Mouse (Mus musculus): ENCODE measurements around the gene Zfp612. TPM values are rescaled to one million over a fixed set of nuclear protein-coding genes. Genes with fewer than 3 reads are reported as not detected.
A peak's percentile ranks its signal among the peaks of the same experiment; 100 is the strongest.
"Not testable (repeated sequence)": the region's sequence is repeated elsewhere in the genome, so short reads cannot be mapped to it uniquely, and the experiment has no call there.

Gene Zfp612
- 0.18 and 0.34 TPM in 2 replicates for total RNA-seq (2017)

DNA sequence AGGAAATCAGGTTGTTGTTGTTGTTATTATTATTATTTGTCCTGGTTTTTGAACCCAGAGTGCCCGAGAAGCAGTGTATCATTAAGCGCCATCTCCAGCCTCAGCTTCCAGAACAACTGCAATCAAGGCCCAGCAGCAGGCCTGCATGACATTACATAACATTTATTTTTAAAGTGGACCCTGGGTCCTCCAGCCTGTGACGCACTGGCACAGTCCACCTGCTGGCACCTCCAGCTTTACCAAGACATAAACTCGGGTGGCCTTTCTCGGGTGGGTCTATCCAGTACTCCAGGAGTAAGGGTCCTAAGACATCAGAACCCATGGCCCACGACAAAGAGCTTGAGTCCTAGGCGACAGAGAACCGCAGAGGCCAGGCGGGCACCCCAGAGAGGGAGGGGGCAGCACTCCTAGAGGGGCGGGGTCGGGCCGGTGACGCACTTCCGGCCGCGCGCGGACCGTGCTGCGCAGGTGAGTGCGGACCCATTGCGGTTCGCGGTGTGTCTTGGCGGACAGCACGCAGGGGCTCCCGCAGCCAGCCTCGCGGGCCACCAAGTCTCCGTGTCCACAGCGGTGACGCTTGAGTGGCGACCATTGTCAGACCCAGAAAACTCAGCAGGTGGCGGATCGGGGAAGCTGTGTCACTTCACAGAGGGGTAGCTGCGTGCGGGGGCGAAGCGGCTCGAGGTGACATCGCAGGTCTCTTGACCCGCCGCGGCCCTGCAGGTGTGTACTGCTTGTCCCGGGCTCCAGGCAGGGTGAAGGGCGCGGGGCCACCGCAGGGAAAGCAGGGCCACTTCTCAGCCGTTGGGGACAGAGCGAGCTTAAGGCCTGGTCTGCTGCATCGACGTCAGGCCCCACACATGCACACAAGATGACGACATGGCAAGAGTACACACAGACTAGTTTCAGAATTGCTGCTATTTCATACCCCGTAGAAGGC, at the start of gene Zfp612:
Zfp612 (plus strand) TSS at position 465 of the 940 bp plus-strand sequence.
- peak; percentile 78 for ATAC-seq (replicated peaks; ENCODE audit: low read depth, poor library complexity, severe bottlenecking)

- ATAC-seq (replicated peaks; ENCODE audit: low read depth, poor library complexity, severe bottlenecking), result not testable (repeated sequence)
These were observed 45.8 kb upstream of the Zfp612 start for GRCm38 (mm10) chr8:110033771-110034170.

DNA sequence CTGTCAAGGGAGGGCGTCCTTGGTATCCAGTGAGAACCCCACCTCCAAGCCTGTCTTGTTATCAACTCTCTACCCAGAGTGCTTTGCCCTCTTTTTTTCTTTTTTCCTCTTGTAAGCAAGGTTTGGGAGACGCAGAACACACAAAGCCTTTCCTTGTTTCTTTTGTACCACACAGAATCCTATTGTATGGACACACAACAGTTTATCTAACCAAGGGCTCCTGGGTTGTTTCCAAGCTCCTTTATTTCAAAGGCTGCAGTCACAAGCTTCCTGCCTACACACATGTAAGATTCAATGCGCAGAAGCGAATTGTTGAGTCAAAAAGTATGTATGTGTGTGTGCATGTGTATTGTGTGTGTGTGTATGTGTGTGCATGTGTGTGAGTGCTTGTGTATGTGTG, 45.2 kb upstream of the Zfp612 start:
- ATAC-seq (replicated peaks; ENCODE audit: low read depth, poor library complexity, severe bottlenecking), result no peak

GRCm38 (mm10) chr8:110036156-110036555, 43.4 kb upstream of the Zfp612 start:
- ATAC-seq (replicated peaks; ENCODE audit: low read depth, poor library complexity, severe bottlenecking), result no peak

GRCm38 (mm10) chr8:110039216-110039615, 40.3 kb upstream of the Zfp612 start:
- ATAC-seq (replicated peaks; ENCODE audit: low read depth, poor library complexity, severe bottlenecking), result no peak

DNA sequence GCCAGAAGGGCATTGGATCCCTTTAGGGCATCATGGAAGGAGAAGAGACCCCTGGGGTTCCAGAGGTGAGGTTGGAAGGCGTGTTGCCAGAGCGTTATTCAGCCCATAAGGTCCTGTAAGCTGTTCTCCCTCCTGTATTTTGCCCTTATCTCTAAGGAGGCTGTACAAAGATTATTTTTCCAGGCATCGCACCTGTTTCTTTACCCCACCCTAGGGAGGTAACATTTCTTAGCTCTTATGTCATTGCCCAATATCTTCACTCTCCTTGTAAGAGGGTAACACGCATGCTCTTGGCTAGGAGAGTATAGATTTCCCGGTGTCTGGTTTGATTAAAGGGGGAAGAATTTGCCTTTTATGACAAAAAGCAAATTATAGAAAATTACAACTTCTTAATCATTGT, 39.9 kb upstream of the Zfp612 start, which contains the start of gene Chst4:
Chst4 (minus strand) TSS at position 82 of the 400 bp plus-strand sequence.
- no peak for ATAC-seq (replicated peaks; ENCODE audit: low read depth, poor library complexity, severe bottlenecking)

- no peak for ATAC-seq (replicated peaks; ENCODE audit: low read depth, poor library complexity, severe bottlenecking)
These were observed 39.0 kb upstream of the Zfp612 start for GRCm38 (mm10) chr8:110040509-110040908.

GRCm38 (mm10) chr8:110051208-110051607, 28.3 kb upstream of the Zfp612 start:
- ATAC-seq (replicated peaks; ENCODE audit: low read depth, poor library complexity, severe bottlenecking), result no peak

DNA sequence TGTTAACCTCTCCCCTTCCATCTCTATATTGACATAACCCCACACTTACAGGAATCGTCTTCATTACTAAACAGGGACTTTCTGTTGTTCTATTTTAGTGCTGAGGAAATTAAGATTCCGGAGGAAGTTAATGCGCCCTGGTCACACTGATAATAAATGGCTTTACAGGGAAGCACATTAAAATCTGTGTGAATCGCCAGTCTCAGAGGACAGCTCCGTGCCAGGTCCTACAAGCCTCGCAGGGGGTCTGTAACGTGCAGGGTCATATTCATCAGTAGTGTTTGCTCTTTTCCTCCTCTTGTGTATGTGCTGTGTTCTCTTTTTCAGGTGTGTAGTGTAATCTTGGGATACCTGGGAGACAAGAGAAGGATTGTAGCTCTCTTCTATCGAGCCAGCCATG, 21.3 kb upstream of the Zfp612 start:
- ATAC-seq (replicated peaks; ENCODE audit: low read depth, poor library complexity, severe bottlenecking), result no peak

GRCm38 (mm10) chr8:110064161-110064560, 15.4 kb upstream of the Zfp612 start:
- ATAC-seq (replicated peaks; ENCODE audit: low read depth, poor library complexity, severe bottlenecking), result no peak

DNA sequence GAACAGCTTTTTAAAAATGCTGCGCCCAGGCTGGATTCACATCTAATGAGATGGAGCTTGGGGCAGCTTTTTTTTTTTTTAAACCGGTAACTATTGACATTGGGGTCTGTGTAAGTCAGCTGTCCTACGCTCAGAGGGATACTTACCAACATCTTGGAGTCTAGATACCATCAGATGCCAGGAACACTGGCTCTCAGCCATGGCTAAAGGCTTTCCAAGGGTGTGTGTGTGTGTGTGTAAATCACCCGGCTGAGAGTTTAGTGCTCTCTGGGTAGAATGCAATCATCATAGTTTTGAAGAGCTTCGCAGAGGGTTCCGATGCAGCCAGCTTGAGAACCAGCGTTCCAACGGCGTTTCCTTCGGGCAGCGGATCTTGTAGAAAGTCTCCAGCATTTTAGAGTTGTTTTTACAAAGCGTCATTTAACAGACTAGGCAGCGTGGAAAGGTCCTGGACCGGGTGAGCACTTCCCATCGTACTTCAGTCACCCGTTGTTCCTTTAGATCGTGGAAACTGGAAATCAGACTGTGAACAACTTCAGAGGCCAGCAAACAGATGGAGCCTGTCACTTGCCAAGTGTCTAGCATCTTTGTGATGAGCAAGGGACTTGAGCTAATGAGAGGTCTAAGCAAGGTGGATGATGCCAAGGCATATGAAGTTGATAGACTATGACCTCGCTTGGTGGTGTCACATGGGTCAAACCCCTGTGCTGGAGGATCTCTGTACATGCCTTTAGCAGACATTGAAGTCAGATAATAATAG, 14.8 kb upstream of the Zfp612 start:
- no peak for ATAC-seq (replicated peaks; ENCODE audit: low read depth, poor library complexity, severe bottlenecking)

GRCm38 (mm10) chr8:110065676-110066075, 13.9 kb upstream of the Zfp612 start:
- no peak for ATAC-seq (replicated peaks; ENCODE audit: low read depth, poor library complexity, severe bottlenecking)

- no peak for ATAC-seq (replicated peaks; ENCODE audit: low read depth, poor library complexity, severe bottlenecking)
These were observed 9.8 kb upstream of the Zfp612 start for GRCm38 (mm10) chr8:110069706-110070105.

GRCm38 (mm10) chr8:110071600-110071999, 7.9 kb upstream of the Zfp612 start:
- ATAC-seq (replicated peaks; ENCODE audit: low read depth, poor library complexity, severe bottlenecking), result peak; percentile 89

DNA sequence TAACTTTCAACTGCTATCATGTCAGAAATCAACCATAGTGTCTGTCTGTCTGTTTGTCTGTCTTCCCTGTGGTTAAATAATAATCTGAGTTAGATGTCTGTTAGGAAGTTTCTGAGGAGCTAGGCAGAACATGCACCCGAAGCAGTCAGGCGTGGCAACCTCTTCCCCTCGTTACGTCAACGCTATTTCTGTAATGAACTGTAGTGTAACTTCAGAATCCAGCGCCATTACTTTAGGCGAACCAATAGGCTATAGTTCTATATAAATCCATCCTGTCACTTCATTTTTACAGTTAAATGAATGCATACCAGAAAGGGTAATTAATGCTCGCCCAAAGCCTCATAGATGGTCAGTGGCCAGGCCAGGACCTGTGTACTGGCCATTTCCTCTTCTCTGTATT, 5.0 kb upstream of the Zfp612 start:
- no peak for ATAC-seq (replicated peaks; ENCODE audit: low read depth, poor library complexity, severe bottlenecking)

GRCm38 (mm10) chr8:110082416-110083105, 3.0 kb downstream of the Zfp612 start:
- ATAC-seq (replicated peaks; ENCODE audit: low read depth, poor library complexity, severe bottlenecking), result no peak

- no peak for ATAC-seq (replicated peaks; ENCODE audit: low read depth, poor library complexity, severe bottlenecking)
These were observed 12.3 kb downstream of the Zfp612 start for GRCm38 (mm10) chr8:110091869-110092268.

GRCm38 (mm10) chr8:110100907-110101306, 21.4 kb downstream of the Zfp612 start, which contains the start of gene Gm21964:
Gene Gm21964, plus strand, starts transcription at chr8:110101207.
- no peak for ATAC-seq (replicated peaks; ENCODE audit: low read depth, poor library complexity, severe bottlenecking)

DNA sequence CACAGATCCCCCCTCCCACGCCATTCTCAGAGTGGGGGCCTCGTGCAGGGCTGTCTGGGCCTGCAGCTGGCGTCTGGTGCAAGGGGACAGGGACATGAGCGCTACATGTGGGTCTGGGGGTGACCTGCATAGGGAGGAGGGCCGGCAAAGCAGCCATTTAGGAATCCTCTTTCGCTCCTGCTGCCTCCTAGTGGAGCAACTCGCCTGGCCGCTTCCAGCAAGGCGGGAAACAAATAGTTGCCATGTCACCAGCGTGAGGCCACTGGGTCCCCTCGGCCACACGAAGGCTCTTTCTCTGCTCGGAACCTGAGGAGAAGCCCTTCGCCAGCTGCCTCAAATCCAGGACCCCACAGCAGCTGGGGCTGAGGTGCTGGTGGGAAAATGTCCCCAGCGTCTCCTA, 22.1 kb downstream of the Zfp612 start:
- no peak for ATAC-seq (replicated peaks; ENCODE audit: low read depth, poor library complexity, severe bottlenecking)

GRCm38 (mm10) chr8:110102653-110103052, 23.1 kb downstream of the Zfp612 start, which contains the start of gene Gm17720:
Gene Gm17720, minus strand, starts transcription at chr8:110102753.
- no peak for ATAC-seq (replicated peaks; ENCODE audit: low read depth, poor library complexity, severe bottlenecking)

Measured in common myeloid progenitor, adult 5-6 weeks (primary cell).